Mouse (Mus musculus): ENCODE results near the gene Psmb10.
A peak's percentile ranks its signal among the peaks of the same experiment; 100 is the strongest.
"Not testable (repeated sequence)": the region's sequence is repeated elsewhere in the genome, so short reads cannot be mapped to it uniquely, and the experiment has no call there.

Gene Psmb10

GRCm38 (mm10) chr8:105938306-105938669 lies at the start of gene Psmb10:
Gene Psmb10, minus strand, starts transcription at chr8:105938444.
- DNase-seq, result peak; percentile 42

- not testable (repeated sequence) for DNase-seq
Measured at GRCm38 (mm10) chr8:105983406-105983805, 45.2 kb upstream of the Psmb10 start.

- DNase-seq, result no peak
Measured at GRCm38 (mm10) chr8:105981146-105981545, 42.9 kb upstream of the Psmb10 start.

GRCm38 (mm10) chr8:105979325-105979724 lies 41.1 kb upstream of the Psmb10 start, which contains the start of gene Dpep3:
Gene Dpep3, minus strand, starts transcription at chr8:105979429.
- DNase-seq, result no peak

GRCm38 (mm10) chr8:105975363-105975762 lies 37.1 kb upstream of the Psmb10 start:
- DNase-seq, result no peak

GRCm38 (mm10) chr8:105971019-105971720 lies 32.9 kb upstream of the Psmb10 start:
- DNase-seq, result no peak

- no peak for DNase-seq
Measured at GRCm38 (mm10) chr8:105969367-105969766, 31.1 kb upstream of the Psmb10 start.

GRCm38 (mm10) chr8:105966692-105967311 lies 28.6 kb upstream of the Psmb10 start:
- DNase-seq, result no peak

- DNase-seq, result no peak
Measured at GRCm38 (mm10) chr8:105965905-105966341, 27.7 kb upstream of the Psmb10 start, which contains the start of gene Slc12a4. Gene Slc12a4, minus strand, starts transcription at chr8:105966097.

- DNase-seq, result no peak
Measured at GRCm38 (mm10) chr8:105965266-105965904, 27.1 kb upstream of the Psmb10 start.

- no peak for DNase-seq
Measured at GRCm38 (mm10) chr8:105964506-105965265, 26.4 kb upstream of the Psmb10 start.

GRCm38 (mm10) chr8:105961536-105961935 lies 23.3 kb upstream of the Psmb10 start:
- no peak for DNase-seq

GRCm38 (mm10) chr8:105961101-105961500 lies 22.9 kb upstream of the Psmb10 start:
- no peak for DNase-seq

GRCm38 (mm10) chr8:105959350-105959749 lies 21.1 kb upstream of the Psmb10 start:
- DNase-seq, result peak; percentile 82

- DNase-seq, result no peak
Measured at GRCm38 (mm10) chr8:105957813-105958212, 19.6 kb upstream of the Psmb10 start.

GRCm38 (mm10) chr8:105956556-105956955 lies 18.3 kb upstream of the Psmb10 start:
- no peak for DNase-seq

- DNase-seq, result no peak
Measured at GRCm38 (mm10) chr8:105951057-105951659, 12.9 kb upstream of the Psmb10 start.

- no peak for DNase-seq
Measured at GRCm38 (mm10) chr8:105949350-105949749, 11.1 kb upstream of the Psmb10 start.

GRCm38 (mm10) chr8:105943321-105943739 lies 5.1 kb upstream of the Psmb10 start, which contains the start of gene Lcat:
Gene Lcat, minus strand, starts transcription at chr8:105943382.
- DNase-seq, result no peak

GRCm38 (mm10) chr8:105942542-105942941 lies 4.3 kb upstream of the Psmb10 start:
- no peak for DNase-seq

- DNase-seq, result no peak
Measured at GRCm38 (mm10) chr8:105942026-105942425, 3.8 kb upstream of the Psmb10 start.

- peak; percentile 55 for DNase-seq
Measured at GRCm38 (mm10) chr8:105937496-105938305, 543 bp downstream of the Psmb10 start.
